Mouse (Mus musculus) liver, postnatal 0 days (tissue): ENCODE measurements around the gene Gm47283. TPM values are rescaled to one million over a fixed set of nuclear protein-coding genes. Genes with fewer than 3 reads are reported as not detected.
A peak's percentile ranks its signal among the peaks of the same experiment; 100 is the strongest.
"Not testable (repeated sequence)": the region's sequence is repeated elsewhere in the genome, so short reads cannot be mapped to it uniquely, and the experiment has no call there.

Source experiments
- ATAC-seq: fragments of 200-750 bp; cut with Nextera tagmentation; 2 replicates; pipeline ENCODE4 v1.8.0; 2017; ENCODE audit warnings: mild to moderate bottlenecking, moderate library complexity
- DNase-seq: peaks from one replicate; pipeline ENCODE4 v3.0.0-alpha.2; 2016
- H3K27ac ChIP-seq: fragments of 300-500 bp; sonication (generic); 2 replicates; pipeline ENCODE4 v1.5.1; 2014; ENCODE audit warnings: antibody characterized with exemption, moderate library complexity, mild to moderate bottlenecking, low read depth
- H3K27me3 ChIP-seq: fragments of 300-500 bp; sonication (generic); 2 replicates; pipeline ENCODE4 v1.6.1; 2014; ENCODE audit warnings: low read length, control low read depth, mixed read lengths; ENCODE audit not compliant: insufficient read depth
- H3K36me3 ChIP-seq: fragments of 300-500 bp; sonication (generic); replicated peaks from 2 replicates; pipeline ENCODE4 v1.6.1; 2014; ENCODE audit warnings: mild to moderate bottlenecking, control low read depth, low read length, moderate library complexity, mixed read lengths; ENCODE audit not compliant: insufficient read depth
- H3K4me1 ChIP-seq: fragments of 300-500 bp; sonication (generic); 2 replicates; pipeline ENCODE4 v1.6.1; 2014; ENCODE audit warnings: antibody characterized with exemption, mild to moderate bottlenecking, control low read depth; ENCODE audit not compliant: insufficient read depth
- H3K4me2 ChIP-seq: fragments of 300-500 bp; sonication (generic); 2 replicates; pipeline ENCODE4 v1.6.1; 2014; ENCODE audit warnings: low read depth, mild to moderate bottlenecking, low read length, moderate library complexity, mixed read lengths
- H3K4me3 ChIP-seq: fragments of 300-500 bp; sonication (generic); 2 replicates; pipeline ENCODE4 v1.5.1; 2014; ENCODE audit warnings: low read depth, low read length
- H3K9ac ChIP-seq: fragments of 300-500 bp; sonication (generic); replicated peaks from 2 replicates; pipeline ENCODE4 v1.6.1; 2014; ENCODE audit warnings: mild to moderate bottlenecking, moderate library complexity
- H3K9me3 ChIP-seq: fragments of 300-500 bp; sonication (generic); 2 replicates; pipeline ENCODE4 v1.6.1; 2016; ENCODE audit warnings: mild to moderate bottlenecking, control low read depth, low read length, mixed read lengths
- CTCF ChIP-seq: sonication (generic); IDR thresholded peaks from 2 replicates; pipeline ENCODE4 v1.5.1; 2016; ENCODE audit warnings: antibody characterized with exemption, low read depth
- EP300 ChIP-seq: IDR thresholded peaks from 2 replicates; pipeline ENCODE4 v1.6.1; 2016; ENCODE audit warnings: antibody characterized with exemption, low read depth, mild to moderate bottlenecking
- WGBS: fragments of 180-500 bp; shearing (Covaris S2); extraction: QIAGEN DNeasy Blood & Tissue Kit; methylation state at CpG from one replicate; pipeline ENCODE4 v1.1.7; 2014; ENCODE audit not compliant: insufficient replicate concordance; 5-methylcytosine and 5-hydroxymethylcytosine counted together
- polyA plus RNA-seq: library from polyadenylated mRNA; unstranded; fragments of >200 nt; fragmentation: Nextera tagmentation; extraction: Ambion mirVana; gene quantifications from 2 replicates; pipeline ENCODE4 v1.2.1, GENCODE M21; 2015

The Gm47283 gene
- polyA plus RNA-seq, 1 experiment from 2014 or later: not detected

- Histone ChIP-seq H3K4me3 (no peak overlapping the region), H3K4me1 (no peaks in the 10 kb centered on the region), H3K9me3 (peaks cover 26% of the 10 kb centered on the region), H3K27ac (no peak overlapping the region), H3K9ac (no peak overlapping the region), H3K36me3 (peaks cover 32% of the 10 kb centered on the region), H3K4me2 (no peak overlapping the region), H3K27me3 (no peaks in the 10 kb centered on the region)
- 54% methylated on average over 14 of the region's 14 CpGs for WGBS
- peak; percentile 35 for ATAC-seq
- TF ChIP-seq CTCF (no peak), EP300 (no peak)
- DNase-seq: peak; percentile 77
Measured at GRCm38 (mm10) chrY:90740013-90740561, 44.5 kb upstream of the Gm47283 start.

- H3K27me3 ChIP-seq, H3K4me3 ChIP-seq, H3K4me1 ChIP-seq, H3K9ac ChIP-seq, H3K4me2 ChIP-seq, H3K27ac ChIP-seq, ATAC-seq: not testable (repeated sequence)
- DNase-seq: peak; percentile 86
- Histone ChIP-seq H3K36me3 (peaks cover 32% of the 10 kb centered on the region), H3K9me3 (peaks cover 26% of the 10 kb centered on the region)
- 77% methylated on average over 38 of the region's 38 CpGs for WGBS
Measured at GRCm38 (mm10) chrY:90741006-90741405, 43.5 kb upstream of the Gm47283 start.

GRCm38 (mm10) chrY:90741452-90742260 is 42.9 kb upstream of the Gm47283 start:
- not testable (repeated sequence) for H3K4me2 ChIP-seq, H3K9ac ChIP-seq, H3K27me3 ChIP-seq, H3K4me3 ChIP-seq, H3K27ac ChIP-seq, ATAC-seq, H3K4me1 ChIP-seq
- H3K9me3 ChIP-seq: peaks cover 26% of the 10 kb centered on the region
- DNase-seq: peak; percentile 73
- peaks cover 32% of the 10 kb centered on the region for H3K36me3 ChIP-seq
- 85% methylated on average over 43 of the region's 43 CpGs for WGBS

DNA sequence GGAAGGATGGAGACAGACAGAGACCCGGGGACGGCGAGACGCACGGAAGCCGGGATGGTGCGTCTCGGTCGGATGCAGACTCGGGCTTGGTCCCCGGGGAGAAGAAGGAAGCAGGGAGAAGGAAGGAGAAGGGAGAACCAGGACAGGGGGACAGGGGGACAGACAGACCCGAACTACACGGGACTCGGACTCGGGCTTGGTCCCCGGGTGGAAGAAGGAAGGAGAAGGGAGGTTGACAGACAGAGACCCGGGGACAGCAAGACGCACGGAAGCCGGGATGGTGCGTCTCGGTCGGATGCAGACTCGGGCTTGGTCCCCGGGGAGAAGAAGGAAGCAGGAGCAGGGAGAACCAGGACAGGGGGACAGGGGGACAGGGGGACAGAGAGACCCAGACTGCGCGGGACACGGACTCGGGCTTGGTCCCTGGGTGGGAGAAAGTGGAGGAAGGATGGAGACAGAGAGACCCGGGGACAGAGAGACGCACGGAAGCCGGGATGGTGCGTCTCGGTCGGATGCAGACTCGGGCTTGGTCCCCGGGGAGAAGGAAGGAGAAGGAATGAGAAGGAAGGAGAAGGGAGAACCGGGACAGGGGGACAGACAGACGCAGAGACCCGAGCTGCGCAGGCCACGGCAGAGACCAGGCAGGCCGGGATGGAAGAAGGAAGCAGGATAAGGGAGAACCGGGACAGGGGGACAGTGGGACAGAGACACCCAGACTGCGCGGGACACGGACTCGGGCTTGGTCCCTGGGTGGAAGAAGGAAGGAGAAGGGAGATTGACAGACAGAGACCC is 42.1 kb upstream of the Gm47283 start:
- peaks cover 30% of the 10 kb centered on the region for H3K36me3 ChIP-seq
- H3K9ac ChIP-seq, H3K4me3 ChIP-seq, ATAC-seq, H3K27me3 ChIP-seq, H3K4me2 ChIP-seq, H3K27ac ChIP-seq, H3K4me1 ChIP-seq: not testable (repeated sequence)
- 91% methylated on average over 43 of the region's 49 CpGs for WGBS
- H3K9me3 ChIP-seq: peaks cover 26% of the 10 kb centered on the region
- peak; percentile 55 for DNase-seq

DNA sequence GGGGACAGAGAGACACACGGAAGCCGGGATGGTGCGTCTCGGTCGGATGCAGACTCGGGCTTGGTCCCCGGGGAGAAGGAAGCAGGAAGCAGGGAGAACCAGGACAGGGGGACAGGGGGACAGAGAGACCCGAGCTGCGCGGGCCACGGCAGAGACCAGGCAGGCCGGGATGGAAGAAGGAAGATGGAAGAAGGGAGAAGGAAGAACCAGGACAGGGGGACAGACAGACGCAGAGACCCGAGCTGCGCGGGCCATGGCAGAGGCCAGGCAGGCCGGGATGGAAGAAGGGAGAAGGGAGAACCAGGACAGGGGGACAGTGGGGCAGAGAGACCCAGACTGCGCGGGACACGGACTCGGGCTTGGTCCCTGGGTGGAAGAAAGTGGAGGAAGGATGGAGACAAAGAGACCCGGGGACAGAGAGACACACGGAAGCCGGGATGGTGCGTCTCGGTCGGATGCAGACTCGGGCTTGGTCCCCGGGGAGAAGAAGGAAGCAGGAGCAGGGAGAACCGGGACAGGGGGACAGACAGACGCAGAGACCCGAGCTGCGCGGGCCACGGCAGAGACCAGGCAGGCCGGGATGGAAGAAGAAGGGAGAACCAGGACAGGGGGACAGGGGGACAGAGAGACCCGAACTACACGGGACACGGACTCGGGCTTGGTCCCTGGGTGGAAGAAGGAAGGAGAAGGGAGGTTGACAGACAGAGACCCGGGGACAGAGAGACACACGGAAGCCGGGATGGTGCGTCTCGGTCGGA is 41.3 kb upstream of the Gm47283 start:
- H3K27me3 ChIP-seq, H3K4me3 ChIP-seq, ATAC-seq, H3K9ac ChIP-seq, H3K27ac ChIP-seq, H3K4me2 ChIP-seq, H3K4me1 ChIP-seq: not testable (repeated sequence)
- DNase-seq: peak; percentile 33
- Histone ChIP-seq H3K36me3 (peaks cover 22% of the 10 kb centered on the region), H3K9me3 (peaks cover 26% of the 10 kb centered on the region)
- 90% methylated on average over 43 of the region's 46 CpGs for WGBS

DNA sequence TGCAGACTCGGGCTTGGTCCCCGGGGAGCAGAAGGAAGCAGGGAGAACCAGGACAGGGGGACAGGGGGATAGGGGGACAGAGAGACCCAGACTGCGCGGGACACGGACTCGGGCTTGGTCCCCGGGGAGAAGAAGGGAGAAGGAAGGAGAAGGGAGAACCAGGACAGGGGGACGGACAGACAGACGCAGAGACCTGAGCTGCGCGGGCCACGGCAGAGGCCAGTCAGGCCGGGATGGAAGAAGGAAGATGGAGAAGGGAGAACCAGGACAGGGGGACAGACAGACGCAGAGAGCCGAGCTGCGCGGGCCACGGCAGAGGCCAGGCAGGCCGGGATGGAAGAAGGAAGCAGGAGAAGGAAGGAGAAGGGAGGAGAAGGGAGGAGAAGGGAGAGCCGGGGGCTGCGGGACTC is 40.7 kb upstream of the Gm47283 start:
- Histone ChIP-seq H3K4me1 (no peaks in the 10 kb centered on the region), H3K36me3 (peaks cover 19% of the 10 kb centered on the region), H3K4me2 (no peak overlapping the region), H3K4me3 (no peak overlapping the region), H3K27ac (no peak overlapping the region), H3K9me3 (peaks cover 25% of the 10 kb centered on the region), H3K27me3 (no peaks in the 10 kb centered on the region), H3K9ac (no peak overlapping the region)
- ATAC-seq (no peak), DNase-seq (no peak)
- TF ChIP-seq CTCF (no peak), EP300 (no peak)
- WGBS: 81% methylated on average over 19 of the region's 21 CpGs

GRCm38 (mm10) chrY:90744381-90744981 is 40.1 kb upstream of the Gm47283 start:
- H3K9ac ChIP-seq, H3K27ac ChIP-seq, H3K27me3 ChIP-seq, H3K4me1 ChIP-seq: not testable (repeated sequence)
- Histone ChIP-seq H3K9me3 (peaks cover 19% of the 10 kb centered on the region), H3K4me3 (peak overlapping the region; percentile 27), H3K36me3 (peaks cover 14% of the 10 kb centered on the region), H3K4me2 (peak overlapping the region; percentile 30; the same call in 1 of the 2 replicates)
- WGBS: 62% methylated on average over 51 of the region's 51 CpGs
- peak; percentile 84 for DNase-seq
- peak; percentile 95 for ATAC-seq

DNA sequence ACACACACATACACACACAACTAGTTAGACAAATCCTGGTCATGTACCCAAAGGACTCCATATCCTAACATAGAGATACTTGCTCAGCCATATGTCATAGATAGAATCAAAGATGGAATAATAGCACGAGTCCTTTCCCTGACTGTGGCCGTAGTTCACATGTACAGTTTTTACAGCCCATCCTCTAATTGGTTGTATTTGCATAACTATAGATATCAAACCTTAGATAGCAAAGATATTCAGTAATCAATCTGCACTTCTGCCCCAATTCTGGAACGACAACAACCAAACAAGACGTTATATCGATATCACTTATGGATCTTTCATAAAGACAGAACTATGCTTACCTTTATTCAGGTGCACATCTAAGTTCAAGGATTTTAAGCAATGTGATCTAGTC is 39.3 kb upstream of the Gm47283 start:
- not testable (repeated sequence) for H3K27me3 ChIP-seq, H3K4me3 ChIP-seq, H3K27ac ChIP-seq, H3K36me3 ChIP-seq, H3K4me1 ChIP-seq, H3K9ac ChIP-seq, H3K4me2 ChIP-seq, DNase-seq, ATAC-seq
- peaks cover 13% of the 10 kb centered on the region for H3K9me3 ChIP-seq
- 84% methylated on average over 5 of the region's 5 CpGs for WGBS
